Mouse (Mus musculus): ENCODE measurements around the gene Henmt1. TPM values are rescaled to one million over a fixed set of nuclear protein-coding genes. Genes with fewer than 3 reads are reported as not detected.

Henmt1 gene
- polyA plus RNA-seq, 1 experiment from 2014 or later: 0.56 TPM

- WGBS: 82% methylated on average over 13 of the region's 13 CpGs
- Histone ChIP-seq H3K4me2 (no peak overlapping the region), H3K4me1 (peaks cover 19% of the 10 kb centered on the region), H3K9me3 (no peaks in the 10 kb centered on the region), H3K36me3 (replicated peaks) (no peaks in the 10 kb centered on the region), H3K27ac (no peak overlapping the region), H3K9ac (no peak overlapping the region), H3K4me3 (replicated peaks) (no peak overlapping the region), H3K27me3 (no peaks in the 10 kb centered on the region)
- no peak for ATAC-seq (ENCODE audit: low FRiP score)
Observed at GRCm38 (mm10) chr3:108959680-108960295, 20.1 kb downstream of the Henmt1 start.

GRCm38 (mm10) chr3:108961226-108961625 is 21.6 kb downstream of the Henmt1 start:
- Histone ChIP-seq H3K9ac (peak overlapping the region; percentile 22; the same call in 1 of the 2 replicates), H3K27ac (peak overlapping the region; percentile 63), H3K4me3 (replicated peaks) (no peak overlapping the region), H3K4me1 (peaks cover 19% of the 10 kb centered on the region), H3K27me3 (no peaks in the 10 kb centered on the region), H3K36me3 (replicated peaks) (no peaks in the 10 kb centered on the region), H3K9me3 (no peaks in the 10 kb centered on the region), H3K4me2 (peak overlapping the region; percentile 31)
- WGBS: 36% methylated on average over 7 of the region's 7 CpGs
- peak; percentile 85 for ATAC-seq (ENCODE audit: low FRiP score)

- Histone ChIP-seq H3K4me2 (peak overlapping the region; percentile 31), H3K27me3 (no peaks in the 10 kb centered on the region), H3K9ac (no peak overlapping the region), H3K27ac (peak overlapping the region; percentile 63), H3K4me1 (peaks cover 19% of the 10 kb centered on the region), H3K9me3 (no peaks in the 10 kb centered on the region), H3K36me3 (replicated peaks) (no peaks in the 10 kb centered on the region), H3K4me3 (replicated peaks) (no peak overlapping the region)
- 47% methylated on average over 6 of the region's 6 CpGs for WGBS
- peak; percentile 47 for ATAC-seq (ENCODE audit: low FRiP score)
Observed at GRCm38 (mm10) chr3:108961655-108962054, 22.0 kb downstream of the Henmt1 start.

GRCm38 (mm10) chr3:108963278-108963677 is 23.6 kb downstream of the Henmt1 start:
- H3K4me1 ChIP-seq: peaks cover 19% of the 10 kb centered on the region
- H3K9ac ChIP-seq: no peak overlapping the region
- 83% methylated on average over 3 of the region's 3 CpGs for WGBS
- no peak overlapping the region for H3K4me2 ChIP-seq
- no peak overlapping the region for H3K27ac ChIP-seq
- ATAC-seq (ENCODE audit: low FRiP score): no peak
- no peaks in the 10 kb centered on the region for H3K9me3 ChIP-seq
- H3K36me3 ChIP-seq (replicated peaks): no peaks in the 10 kb centered on the region
- H3K27me3 ChIP-seq: no peaks in the 10 kb centered on the region
- H3K4me3 ChIP-seq (replicated peaks): no peak overlapping the region

- 88% methylated on average over 3 of the region's 3 CpGs for WGBS
Observed at GRCm38 (mm10) chr3:108963776-108964175, 24.1 kb downstream of the Henmt1 start.

GRCm38 (mm10) chr3:108964361-108965044 is 24.8 kb downstream of the Henmt1 start:
- Histone ChIP-seq H3K9me3 (no peaks in the 10 kb centered on the region), H3K4me1 (peaks cover 19% of the 10 kb centered on the region), H3K4me2 (no peak overlapping the region), H3K36me3 (replicated peaks) (no peaks in the 10 kb centered on the region), H3K27ac (no peak overlapping the region), H3K4me3 (replicated peaks) (no peak overlapping the region), H3K9ac (no peak overlapping the region), H3K27me3 (no peaks in the 10 kb centered on the region)
- no peak for ATAC-seq (ENCODE audit: low FRiP score)
- 77% methylated on average over 7 of the region's 7 CpGs for WGBS

More at GRCm38 (mm10) chr3:108963776-108964175, 24.1 kb downstream of the Henmt1 start:
- no peak overlapping the region for H3K4me3 ChIP-seq (replicated peaks)
- ATAC-seq (ENCODE audit: low FRiP score): no peak
- no peaks in the 10 kb centered on the region for H3K36me3 ChIP-seq (replicated peaks)
- H3K9me3 ChIP-seq: no peaks in the 10 kb centered on the region
- H3K27me3 ChIP-seq: no peaks in the 10 kb centered on the region
- H3K4me2 ChIP-seq: no peak overlapping the region
- H3K27ac ChIP-seq: no peak overlapping the region
- H3K9ac ChIP-seq: no peak overlapping the region
- peaks cover 19% of the 10 kb centered on the region for H3K4me1 ChIP-seq

- Histone ChIP-seq H3K4me2 (no peak overlapping the region), H3K27ac (no peak overlapping the region), H3K9me3 (no peaks in the 10 kb centered on the region), H3K27me3 (no peaks in the 10 kb centered on the region), H3K36me3 (replicated peaks) (peaks cover 5% of the 10 kb centered on the region; the same call in 1 of the 2 replicates), H3K4me1 (peaks cover 15% of the 10 kb centered on the region), H3K4me3 (replicated peaks) (no peak overlapping the region), H3K9ac (no peak overlapping the region)
- no peak for ATAC-seq (ENCODE audit: low FRiP score)
- 95% methylated on average over 3 of the region's 3 CpGs for WGBS
Observed at GRCm38 (mm10) chr3:108966051-108966450, 26.4 kb downstream of the Henmt1 start.

GRCm38 (mm10) chr3:108973980-108974660 is 34.4 kb downstream of the Henmt1 start:
- no peaks in the 10 kb centered on the region for H3K27me3 ChIP-seq
- H3K9ac ChIP-seq: no peak overlapping the region
- H3K36me3 ChIP-seq (replicated peaks): peaks cover 22% of the 10 kb centered on the region
- no peak overlapping the region for H3K4me3 ChIP-seq (replicated peaks)
- no peaks in the 10 kb centered on the region for H3K4me1 ChIP-seq
- no peaks in the 10 kb centered on the region for H3K9me3 ChIP-seq
- H3K27ac ChIP-seq: no peak overlapping the region
- ATAC-seq (ENCODE audit: low FRiP score): no peak
- no peak overlapping the region for H3K4me2 ChIP-seq
- WGBS: 86% methylated on average over 13 of the region's 13 CpGs

GRCm38 (mm10) chr3:108974920-108975485 is 35.3 kb downstream of the Henmt1 start:
- no peak overlapping the region for H3K27ac ChIP-seq
- no peaks in the 10 kb centered on the region for H3K27me3 ChIP-seq
- no peak overlapping the region for H3K9ac ChIP-seq
- peaks cover 30% of the 10 kb centered on the region for H3K36me3 ChIP-seq (replicated peaks)
- H3K4me1 ChIP-seq: no peaks in the 10 kb centered on the region
- no peak overlapping the region for H3K4me2 ChIP-seq
- no peak overlapping the region for H3K4me3 ChIP-seq (replicated peaks)
- 91% methylated on average over 15 of the region's 15 CpGs for WGBS
- ATAC-seq (ENCODE audit: low FRiP score): no peak
- H3K9me3 ChIP-seq: no peaks in the 10 kb centered on the region

- no peaks in the 10 kb centered on the region for H3K9me3 ChIP-seq
- H3K4me3 ChIP-seq (replicated peaks): no peak overlapping the region
- H3K36me3 ChIP-seq (replicated peaks): peaks cover 33% of the 10 kb centered on the region
- WGBS: 94% methylated on average over 13 of the region's 13 CpGs
- H3K9ac ChIP-seq: no peak overlapping the region
- H3K4me1 ChIP-seq: no peaks in the 10 kb centered on the region
- H3K27me3 ChIP-seq: no peaks in the 10 kb centered on the region
- no peak overlapping the region for H3K4me2 ChIP-seq
- no peak for ATAC-seq (ENCODE audit: low FRiP score)
- H3K27ac ChIP-seq: no peak overlapping the region
Observed at GRCm38 (mm10) chr3:108977340-108978030, 37.8 kb downstream of the Henmt1 start.

GRCm38 (mm10) chr3:108981946-108982345 is 42.3 kb downstream of the Henmt1 start:
- WGBS: 88% methylated on average over 6 of the region's 6 CpGs
- Histone ChIP-seq H3K4me1 (peaks cover 6% of the 10 kb centered on the region), H3K4me2 (no peak overlapping the region), H3K36me3 (replicated peaks) (peaks cover 33% of the 10 kb centered on the region), H3K9ac (no peak overlapping the region), H3K27ac (no peak overlapping the region), H3K9me3 (no peaks in the 10 kb centered on the region), H3K27me3 (no peaks in the 10 kb centered on the region), H3K4me3 (replicated peaks) (no peak overlapping the region)
- ATAC-seq (ENCODE audit: low FRiP score): no peak

- WGBS: 90% methylated on average over 5 of the region's 5 CpGs
- Histone ChIP-seq H3K9me3 (no peaks in the 10 kb centered on the region), H3K4me3 (replicated peaks) (no peak overlapping the region), H3K27me3 (no peaks in the 10 kb centered on the region), H3K36me3 (replicated peaks) (peaks cover 21% of the 10 kb centered on the region), H3K9ac (no peak overlapping the region), H3K4me1 (peaks cover 13% of the 10 kb centered on the region), H3K4me2 (no peak overlapping the region), H3K27ac (no peak overlapping the region)
- no peak for ATAC-seq (ENCODE audit: low FRiP score)
Observed at GRCm38 (mm10) chr3:108983989-108984388, 44.3 kb downstream of the Henmt1 start.

Data from forebrain, embryonic 12.5 days (tissue).